Mouse (Mus musculus): Measurements from ENCODE around the gene Memo1.

DNA sequence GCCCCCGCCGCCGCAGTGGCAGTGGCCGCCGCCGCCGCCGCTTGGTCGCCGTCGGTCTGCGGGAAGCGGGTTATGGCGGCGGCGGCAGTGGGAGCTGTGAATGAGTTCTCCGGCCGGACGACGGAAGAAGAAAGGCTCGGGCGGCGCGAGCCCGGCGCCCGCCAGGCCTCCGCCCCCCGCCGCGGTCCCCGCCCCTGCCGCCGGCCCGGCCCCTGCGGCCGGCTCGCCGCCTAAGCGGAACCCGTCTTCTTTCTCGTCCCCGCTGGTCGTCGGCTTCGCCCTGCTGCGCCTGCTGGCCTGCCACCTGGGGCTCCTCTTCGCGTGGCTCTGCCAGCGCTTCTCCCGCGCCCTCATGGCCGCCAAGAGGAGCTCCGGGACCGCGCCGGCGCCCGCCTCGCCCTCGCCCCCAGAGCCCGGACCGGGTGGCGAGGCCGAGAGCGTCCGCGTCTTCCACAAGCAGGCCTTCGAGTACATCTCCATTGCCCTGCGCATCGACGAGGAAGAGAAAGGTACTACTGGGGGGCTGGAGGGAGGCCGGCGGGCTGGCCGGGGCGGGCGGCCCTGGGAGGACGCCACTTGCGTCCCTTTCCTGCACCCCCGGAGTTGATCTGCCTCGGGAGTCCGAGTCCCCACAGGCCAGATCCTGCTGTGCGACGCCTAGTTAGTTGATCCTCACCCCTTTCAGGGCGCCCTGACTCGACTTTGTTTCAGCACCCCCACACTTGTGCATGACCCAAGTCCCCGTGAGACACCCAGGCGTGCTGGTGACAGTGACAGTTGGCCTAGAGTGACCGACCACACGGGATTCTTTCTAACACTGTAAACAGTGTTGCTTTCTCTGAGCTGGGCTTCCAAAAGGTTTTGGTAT is 43.9 kb upstream of the Memo1 start, which contains the start of gene Spast:
- TF ChIP-seq ETS1 (IDR thresholded peaks at IDR 0.05; ENCODE audit: low read depth, low read length) (0 out of 2 replicates have a peak, but pooled peaks have one; percentile 18), BHLHE40 (IDR thresholded peaks at IDR 0.05; ENCODE audit: borderline replicate concordance, low read depth, low read length) (no peak), TAL1 (IDR thresholded peaks at IDR 0.05; ENCODE audit: low read length) (no peak), MYC (IDR thresholded peaks at IDR 0.05; ENCODE audit: low read depth, low read length) (no peak), CTCF (IDR thresholded peaks at IDR 0.05 in 2 of 3, conservative IDR thresholded peaks at IDR 0.05 in 1 of 3; ENCODE audit: control insufficient read depth in 1 of 3, insufficient read depth in 1 of 3, low read depth in 2 of 3, low read length in 3 of 3, poor library complexity in 1 of 3, severe bottlenecking in 1 of 3) (no peak), E2F4 (IDR thresholded peaks at IDR 0.05; ENCODE audit: borderline replicate concordance, low read depth, low read length) (no peak), POLR2A (IDR thresholded peaks at IDR 0.05; ENCODE audit: control insufficient read depth in 1 of 2, insufficient read depth in 1 of 2, low read depth in 1 of 2, low read length in 2 of 2, poor library complexity in 1 of 2) (peak; percentile 45 to 59; a peak in 2 of 4 replicates)
